Mouse (Mus musculus): Measurements from ENCODE around the gene Tub. TPM values are rescaled to one million over a fixed set of nuclear protein-coding genes. Genes with fewer than 3 reads are reported as not detected.
A peak's percentile ranks its signal among the peaks of the same experiment; 100 is the strongest.

The Tub gene
- polyA plus RNA-seq, 1 experiment, result 0.58 TPM

- Histone ChIP-seq H3K27me3 (ENCODE audit: control insufficient read depth, insufficient read depth, low read length) (peaks cover 23% of the 10 kb centered on the region), H3K27ac (ENCODE audit: insufficient read depth, low read depth, low read length) (no peak overlapping the region), H3K36me3 (ENCODE audit: control insufficient read depth, insufficient read depth, low read length) (no peaks in the 10 kb centered on the region), H3K4me3 (ENCODE audit: low read depth, low read length) (peak overlapping the region; percentile 52), H3K4me1 (ENCODE audit: control insufficient read depth, insufficient read depth, insufficient read length, low read length) (no peaks in the 10 kb centered on the region)
- whole genome bisulfite sequencing, result 2% methylated on average over 52 of the region's 52 CpGs
- TF ChIP-seq POLR2A (IDR thresholded peaks at IDR 0.05; ENCODE audit: low read depth, low read length), result no peak
- no peak for TF ChIP-seq CTCF (IDR thresholded peaks at IDR 0.05; ENCODE audit: extremely low read depth, insufficient read length, insufficient replicate concordance, low read depth, low read length)
Measured at GRCm38 (mm10) chr7:108950762-108951331, 709 bp downstream of the Tub start.

- WGBS, result 69% methylated on average over 6 of the region's 6 CpGs
- no peak overlapping the region for H3K4me3 ChIP-seq (ENCODE audit: low read depth, low read length)
- H3K27ac ChIP-seq (ENCODE audit: insufficient read depth, low read depth, low read length), result no peak overlapping the region
- H3K27me3 ChIP-seq (ENCODE audit: control insufficient read depth, insufficient read depth, low read length), result peaks cover 23% of the 10 kb centered on the region
- no peaks in the 10 kb centered on the region for H3K36me3 ChIP-seq (ENCODE audit: control insufficient read depth, insufficient read depth, low read length)
- H3K4me1 ChIP-seq (ENCODE audit: control insufficient read depth, insufficient read depth, insufficient read length, low read length), result no peaks in the 10 kb centered on the region
- no peak for TF ChIP-seq POLR2A (IDR thresholded peaks at IDR 0.05; ENCODE audit: low read depth, low read length)
- TF ChIP-seq CTCF (IDR thresholded peaks at IDR 0.05; ENCODE audit: extremely low read depth, insufficient read length, insufficient replicate concordance, low read depth, low read length), result no peak
Measured at GRCm38 (mm10) chr7:108952801-108953200, 2.7 kb downstream of the Tub start.

GRCm38 (mm10) chr7:108954185-108954584, 4.0 kb downstream of the Tub start:
- peak; percentile 52; the same call in 1 of the 2 replicates for TF ChIP-seq CTCF (IDR thresholded peaks at IDR 0.05; ENCODE audit: extremely low read depth, insufficient read length, insufficient replicate concordance, low read depth, low read length)
- TF ChIP-seq POLR2A (IDR thresholded peaks at IDR 0.05; ENCODE audit: low read depth, low read length), result no peak

GRCm38 (mm10) chr7:108957734-108958133, 7.6 kb downstream of the Tub start:
- 66% methylated on average over 2 of the region's 2 CpGs for WGBS
- H3K4me1 ChIP-seq (ENCODE audit: control insufficient read depth, insufficient read depth, insufficient read length, low read length), result no peaks in the 10 kb centered on the region
- H3K4me3 ChIP-seq (ENCODE audit: low read depth, low read length), result no peak overlapping the region
- H3K27ac ChIP-seq (ENCODE audit: insufficient read depth, low read depth, low read length), result no peak overlapping the region
- no peak for TF ChIP-seq CTCF (IDR thresholded peaks at IDR 0.05; ENCODE audit: extremely low read depth, insufficient read length, insufficient replicate concordance, low read depth, low read length)
- no peaks in the 10 kb centered on the region for H3K27me3 ChIP-seq (ENCODE audit: control insufficient read depth, insufficient read depth, low read length)
- no peaks in the 10 kb centered on the region for H3K36me3 ChIP-seq (ENCODE audit: control insufficient read depth, insufficient read depth, low read length)

More at GRCm38 (mm10) chr7:108954185-108954584, 4.0 kb downstream of the Tub start:
- Histone ChIP-seq H3K36me3 (ENCODE audit: control insufficient read depth, insufficient read depth, low read length) (no peaks in the 10 kb centered on the region), H3K27ac (ENCODE audit: insufficient read depth, low read depth, low read length) (no peak overlapping the region), H3K4me3 (ENCODE audit: low read depth, low read length) (no peak overlapping the region), H3K4me1 (ENCODE audit: control insufficient read depth, insufficient read depth, insufficient read length, low read length) (no peaks in the 10 kb centered on the region), H3K27me3 (ENCODE audit: control insufficient read depth, insufficient read depth, low read length) (peaks cover 22% of the 10 kb centered on the region)
- 40% methylated on average over 4 of the region's 4 CpGs for WGBS

- TF ChIP-seq CTCF (IDR thresholded peaks at IDR 0.05; ENCODE audit: extremely low read depth, insufficient read length, insufficient replicate concordance, low read depth, low read length) (peak; percentile 44; the same call in 1 of the 2 replicates), POLR2A (IDR thresholded peaks at IDR 0.05; ENCODE audit: low read depth, low read length) (no peak)
- no peak overlapping the region for H3K27ac ChIP-seq (ENCODE audit: insufficient read depth, low read depth, low read length)
- H3K4me3 ChIP-seq (ENCODE audit: low read depth, low read length), result no peak overlapping the region
- H3K4me1 ChIP-seq (ENCODE audit: control insufficient read depth, insufficient read depth, insufficient read length, low read length), result no peaks in the 10 kb centered on the region
- no peaks in the 10 kb centered on the region for H3K36me3 ChIP-seq (ENCODE audit: control insufficient read depth, insufficient read depth, low read length)
- H3K27me3 ChIP-seq (ENCODE audit: control insufficient read depth, insufficient read depth, low read length), result no peaks in the 10 kb centered on the region
- WGBS, result 11% methylated on average over 2 of the region's 2 CpGs
Measured at GRCm38 (mm10) chr7:108965968-108966367, 15.8 kb downstream of the Tub start.

- TF ChIP-seq POLR2A (IDR thresholded peaks at IDR 0.05; ENCODE audit: low read depth, low read length), result no peak
- TF ChIP-seq CTCF (IDR thresholded peaks at IDR 0.05; ENCODE audit: extremely low read depth, insufficient read length, insufficient replicate concordance, low read depth, low read length), result peak; percentile 79; the same call in 1 of the 2 replicates
- H3K27ac ChIP-seq (ENCODE audit: insufficient read depth, low read depth, low read length), result no peak overlapping the region
- H3K4me3 ChIP-seq (ENCODE audit: low read depth, low read length), result no peak overlapping the region
- WGBS, result 25% methylated on average over 7 of the region's 7 CpGs
- no peaks in the 10 kb centered on the region for H3K4me1 ChIP-seq (ENCODE audit: control insufficient read depth, insufficient read depth, insufficient read length, low read length)
- H3K36me3 ChIP-seq (ENCODE audit: control insufficient read depth, insufficient read depth, low read length), result no peaks in the 10 kb centered on the region
- H3K27me3 ChIP-seq (ENCODE audit: control insufficient read depth, insufficient read depth, low read length), result no peaks in the 10 kb centered on the region
Measured at GRCm38 (mm10) chr7:108966742-108967362, 16.7 kb downstream of the Tub start.

GRCm38 (mm10) chr7:108968201-108968600, 18.1 kb downstream of the Tub start:
- Histone ChIP-seq H3K4me1 (ENCODE audit: control insufficient read depth, insufficient read depth, insufficient read length, low read length) (no peaks in the 10 kb centered on the region), H3K36me3 (ENCODE audit: control insufficient read depth, insufficient read depth, low read length) (no peaks in the 10 kb centered on the region), H3K27ac (ENCODE audit: insufficient read depth, low read depth, low read length) (no peak overlapping the region), H3K4me3 (ENCODE audit: low read depth, low read length) (no peak overlapping the region), H3K27me3 (ENCODE audit: control insufficient read depth, insufficient read depth, low read length) (no peaks in the 10 kb centered on the region)
- WGBS, result 27% methylated on average over 6 of the region's 6 CpGs
- TF ChIP-seq CTCF (IDR thresholded peaks at IDR 0.05; ENCODE audit: extremely low read depth, insufficient read length, insufficient replicate concordance, low read depth, low read length), result no peak
- no peak for TF ChIP-seq POLR2A (IDR thresholded peaks at IDR 0.05; ENCODE audit: low read depth, low read length)

Measured in small intestine, adult 2 months (tissue).